Mouse (Mus musculus) stomach, embryonic 14.5 days (tissue): ENCODE measurements around the gene Myg1. TPM values are rescaled to one million over a fixed set of nuclear protein-coding genes. Genes with fewer than 3 reads are reported as not detected.
"Not testable (repeated sequence)": the region's sequence is repeated elsewhere in the genome, so short reads cannot be mapped to it uniquely, and the experiment has no call there.

Experiments
- ATAC-seq: fragments of 200-750 bp; cut with Nextera tagmentation; 2 replicates; pipeline ENCODE4 v1.8.0; 2017; ENCODE audit warnings: low read depth, moderate TSS enrichment; ENCODE audit not compliant: insufficient number of reproducible peaks, insufficient read depth, low FRiP score
- H3K27ac ChIP-seq: fragments of 300-500 bp; sonication (generic); 2 replicates; pipeline ENCODE4 v1.5.1; 2014; ENCODE audit warnings: mild to moderate bottlenecking, low read length, moderate library complexity, mixed read lengths
- H3K27me3 ChIP-seq: fragments of 300-500 bp; sonication (generic); 2 replicates; pipeline ENCODE4 v1.6.1; 2014; ENCODE audit warnings: low read length, control low read depth, mixed read lengths; ENCODE audit not compliant: control insufficient read depth, insufficient read depth
- H3K36me3 ChIP-seq: fragments of 300-500 bp; sonication (generic); 2 replicates; pipeline ENCODE4 v1.6.1; 2014; ENCODE audit warnings: mild to moderate bottlenecking, control low read depth, low read length, moderate library complexity, mixed read lengths; ENCODE audit not compliant: control insufficient read depth, insufficient read depth
- H3K4me1 ChIP-seq: fragments of 300-500 bp; sonication (generic); 2 replicates; pipeline ENCODE4 v1.6.1; 2014; ENCODE audit warnings: low read length, control low read depth, mixed read lengths; ENCODE audit not compliant: control insufficient read depth, insufficient read depth
- H3K4me2 ChIP-seq: fragments of 300-500 bp; sonication (generic); replicated peaks from 2 replicates; pipeline ENCODE4 v1.6.1; 2014; ENCODE audit warnings: low read depth, low read length, control low read depth
- H3K4me3 ChIP-seq: fragments of 300-500 bp; sonication (generic); 2 replicates; pipeline ENCODE4 v1.5.1; 2014; ENCODE audit warnings: low read depth, low read length, control low read depth
- H3K9ac ChIP-seq: fragments of 300-500 bp; sonication (generic); replicated peaks from 2 replicates; pipeline ENCODE4 v1.6.1; 2014; ENCODE audit warnings: low read depth, mild to moderate bottlenecking, control low read depth, low read length, moderate library complexity, mixed read lengths
- H3K9me3 ChIP-seq: fragments of 300-500 bp; sonication (generic); 2 replicates; pipeline ENCODE4 v1.6.1; 2016; ENCODE audit warnings: low read depth, low read length, control low read depth; ENCODE audit not compliant: control insufficient read depth
- WGBS: fragments of 180-500 bp; shearing (Covaris S2); extraction: QIAGEN DNeasy Blood & Tissue Kit; methylation state at CpG from one replicate; pipeline ENCODE4 v1.1.7; 2014; 5-methylcytosine and 5-hydroxymethylcytosine counted together
- polyA plus RNA-seq: library from polyadenylated mRNA; unstranded; fragments of >200 nt; fragmentation: Nextera tagmentation; extraction: Ambion mirVana; gene quantifications from 2 replicates; pipeline ENCODE4 v1.2.1, GENCODE M21; 2014

Gene Myg1
- polyA plus RNA-seq, 1 experiment from 2014 or later = 109 TPM

- not testable (repeated sequence) for H3K27me3 ChIP-seq, H3K27ac ChIP-seq, H3K9ac ChIP-seq, H3K9me3 ChIP-seq, ATAC-seq, H3K4me2 ChIP-seq, H3K4me3 ChIP-seq
- WGBS = 92% methylated on average over 5 of the region's 5 CpGs
- H3K36me3 ChIP-seq = peaks cover 49% of the 10 kb centered on the region
- H3K4me1 ChIP-seq = peaks cover 14% of the 10 kb centered on the region
Observed at GRCm38 (mm10) chr15:102335925-102336324, 4.4 kb downstream of the Myg1 start.

DNA sequence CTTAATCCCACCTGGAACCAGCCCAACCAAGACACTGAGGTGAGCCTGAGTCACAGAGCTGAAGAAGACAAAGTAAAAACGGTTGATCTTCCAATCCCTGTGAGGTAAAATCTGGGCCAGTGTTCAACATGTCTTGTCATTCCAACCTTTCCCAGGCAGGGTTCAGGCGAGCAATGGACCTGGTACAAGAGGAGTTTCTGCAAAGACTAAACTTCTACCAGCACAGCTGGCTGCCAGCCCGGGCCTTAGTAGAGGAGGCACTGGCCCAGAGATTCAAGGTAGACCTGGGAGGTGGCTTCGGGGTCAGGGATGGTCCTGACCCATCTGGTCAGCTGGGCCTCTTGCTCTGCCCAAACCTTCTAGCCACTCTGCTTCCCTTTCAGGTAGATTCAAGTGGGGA, 5.4 kb downstream of the Myg1 start:
- Histone ChIP-seq H3K27me3 (no peaks in the 10 kb centered on the region), H3K4me1 (peaks cover 13% of the 10 kb centered on the region), H3K9ac (no peak overlapping the region), H3K4me3 (no peak overlapping the region), H3K36me3 (peaks cover 49% of the 10 kb centered on the region), H3K27ac (no peak overlapping the region), H3K4me2 (no peak overlapping the region), H3K9me3 (no peaks in the 10 kb centered on the region)
- ATAC-seq = no peak
- WGBS = 84% methylated on average over 4 of the region's 4 CpGs

GRCm38 (mm10) chr15:102339612-102340011, 8.1 kb downstream of the Myg1 start:
- 57% methylated on average over 5 of the region's 5 CpGs for WGBS
- H3K9me3 ChIP-seq = no peaks in the 10 kb centered on the region
- H3K4me1 ChIP-seq = no peaks in the 10 kb centered on the region
- H3K9ac ChIP-seq = no peak overlapping the region
- 0 out of 2 replicates have a peak, but pooled peaks have one; percentile 23 for ATAC-seq
- no peak overlapping the region for H3K4me3 ChIP-seq
- H3K36me3 ChIP-seq = peaks cover 48% of the 10 kb centered on the region
- H3K27ac ChIP-seq = no peak overlapping the region
- no peak overlapping the region for H3K4me2 ChIP-seq
- H3K27me3 ChIP-seq = no peaks in the 10 kb centered on the region

DNA sequence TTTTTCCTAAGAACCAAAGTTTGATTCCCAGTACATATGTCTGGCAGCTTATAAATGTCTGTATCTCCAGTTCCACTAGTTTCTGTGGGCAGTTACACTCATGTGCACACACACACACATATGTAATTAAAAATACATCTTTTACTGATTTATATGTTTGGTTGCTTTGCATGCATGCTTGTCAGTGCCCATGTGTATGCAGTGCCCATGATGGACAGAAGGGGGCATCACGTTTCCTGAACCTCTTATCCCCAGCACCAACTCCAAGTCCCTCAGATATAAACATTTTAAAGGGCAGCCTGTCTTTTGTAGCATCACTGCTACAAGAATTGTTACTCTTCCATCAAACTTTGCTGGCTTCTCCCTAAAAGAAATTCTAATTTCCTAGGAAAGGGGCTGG, 10.1 kb downstream of the Myg1 start:
- H3K4me3 ChIP-seq = no peak overlapping the region
- H3K9me3 ChIP-seq = no peaks in the 10 kb centered on the region
- H3K27me3 ChIP-seq = no peaks in the 10 kb centered on the region
- H3K27ac ChIP-seq = no peak overlapping the region
- no peaks in the 10 kb centered on the region for H3K4me1 ChIP-seq
- H3K4me2 ChIP-seq = no peak overlapping the region
- H3K9ac ChIP-seq = no peak overlapping the region
- H3K36me3 ChIP-seq = peaks cover 45% of the 10 kb centered on the region
- 22% methylated on average over 1 of the region's 1 CpGs for WGBS
- ATAC-seq = no peak

- Histone ChIP-seq H3K9me3 (no peaks in the 10 kb centered on the region), H3K4me2 (no peak overlapping the region), H3K27me3 (no peaks in the 10 kb centered on the region), H3K4me3 (no peak overlapping the region), H3K4me1 (peaks cover under 1% of the 10 kb centered on the region; the same call in 1 of the 2 replicates), H3K27ac (no peak overlapping the region), H3K36me3 (peaks cover 25% of the 10 kb centered on the region), H3K9ac (no peak overlapping the region)
- ATAC-seq = no peak
- WGBS = 94% methylated on average over 3 of the region's 3 CpGs
Observed at GRCm38 (mm10) chr15:102344490-102344889, 13.0 kb downstream of the Myg1 start.

GRCm38 (mm10) chr15:102346444-102346843, 14.9 kb downstream of the Myg1 start:
- no peak for ATAC-seq
- Histone ChIP-seq H3K27me3 (no peaks in the 10 kb centered on the region), H3K36me3 (peaks cover 19% of the 10 kb centered on the region), H3K27ac (no peak overlapping the region), H3K4me2 (no peak overlapping the region), H3K9ac (no peak overlapping the region), H3K4me1 (peaks cover 10% of the 10 kb centered on the region; the same call in 1 of the 2 replicates), H3K9me3 (no peaks in the 10 kb centered on the region), H3K4me3 (no peak overlapping the region)
- WGBS = 57% methylated on average over 4 of the region's 4 CpGs

DNA sequence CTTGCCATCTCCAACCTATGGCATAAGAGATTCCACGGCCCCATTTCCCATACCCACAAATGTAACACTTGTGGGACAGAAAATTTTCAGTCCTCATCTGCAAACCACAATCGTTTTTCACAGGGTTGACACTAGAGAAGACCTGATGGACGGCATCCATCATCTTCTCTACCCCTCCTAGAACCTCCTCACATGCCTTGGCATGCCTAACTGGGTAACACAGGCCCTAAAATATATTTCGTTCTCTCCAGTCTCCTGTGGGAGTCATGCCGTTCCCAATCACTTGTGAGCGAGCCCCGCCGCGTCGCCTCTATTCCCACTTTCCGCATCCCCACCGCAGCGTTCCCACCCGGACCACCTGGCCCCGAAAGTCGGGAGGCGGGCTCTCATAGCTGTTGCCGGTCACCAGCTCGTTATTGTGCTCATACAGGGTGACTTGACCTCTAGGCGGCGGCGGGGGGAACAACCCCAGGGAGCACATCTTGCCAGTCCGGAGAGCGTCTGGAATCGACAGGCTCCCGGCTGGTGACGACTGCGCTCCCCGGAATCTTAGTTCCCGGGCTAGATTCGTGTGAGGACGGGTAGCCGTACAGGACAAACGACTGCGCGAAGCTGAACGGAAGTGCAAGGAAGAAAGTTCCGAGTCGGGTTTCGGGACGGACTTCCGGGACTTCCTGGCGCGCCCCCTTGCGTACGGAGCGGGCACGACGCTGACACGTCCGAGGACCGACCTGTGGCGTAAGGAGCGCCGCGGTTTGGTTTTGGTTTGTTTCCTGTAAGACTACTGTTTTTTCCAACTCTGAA, 18.8 kb downstream of the Myg1 start, which contains the start of gene Aaas:
TSS of gene Aaas (minus strand) at position 634 of the 804 bp plus-strand sequence.
- Histone ChIP-seq H3K9ac (peak within 1 kb of the TSS; percentile 82), H3K4me1 (peaks cover 10% of the 10 kb centered on the region; the same call in 1 of the 2 replicates), H3K4me3 (peak within 1 kb of the TSS; percentile 83), H3K4me2 (peak within 1 kb of the TSS; percentile 88), H3K27me3 (no peaks in the 10 kb centered on the region), H3K9me3 (no peaks in the 10 kb centered on the region), H3K36me3 (peaks cover 11% of the 10 kb centered on the region), H3K27ac (peak within 1 kb of the TSS; percentile 71)
- ATAC-seq = peak; percentile 85
- WGBS = under 1% methylated on average over 56 of the region's 56 CpGs

DNA sequence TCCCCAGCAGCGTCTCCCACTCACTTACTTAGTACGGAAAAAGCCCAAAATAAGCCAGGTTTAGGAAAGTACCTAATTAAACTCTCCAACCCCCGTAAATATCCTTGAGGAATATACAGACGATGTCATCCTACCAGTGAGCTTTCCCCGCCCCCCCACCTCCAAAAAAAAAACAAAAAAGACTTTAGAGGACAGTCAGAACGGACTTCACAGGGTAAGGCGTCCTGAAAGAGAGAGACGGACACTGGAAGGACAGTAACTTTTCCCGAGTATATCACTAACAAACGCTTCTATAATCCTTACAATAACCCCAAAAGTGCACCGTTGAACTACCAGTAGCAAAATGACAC, 19.4 kb downstream of the Myg1 start:
- peak overlapping the region; percentile 29 for H3K9ac ChIP-seq
- peaks cover 10% of the 10 kb centered on the region; the same call in 1 of the 2 replicates for H3K4me1 ChIP-seq
- peaks cover 9% of the 10 kb centered on the region for H3K36me3 ChIP-seq
- no peaks in the 10 kb centered on the region for H3K9me3 ChIP-seq
- peak overlapping the region; percentile 83 for H3K4me3 ChIP-seq
- H3K4me2 ChIP-seq = peak overlapping the region; percentile 57
- H3K27me3 ChIP-seq = no peaks in the 10 kb centered on the region
- 8% methylated on average over 11 of the region's 11 CpGs for WGBS
- peak overlapping the region; percentile 52; the same call in 1 of the 2 replicates for H3K27ac ChIP-seq
- peak; percentile 1; the same call in 1 of the 2 replicates for ATAC-seq
